Mouse (Mus musculus) neural tube, embryonic 11.5 days (tissue): ENCODE results near the gene Dennd5b. TPM values are rescaled to one million over a fixed set of nuclear protein-coding genes. Genes with fewer than 3 reads are reported as not detected.

Experiments used
- ATAC-seq: fragments of 200-750 bp; cut with Nextera tagmentation; 2 replicates; pipeline ENCODE4 v1.8.0; 2017; ENCODE audit warnings: moderate number of reproducible peaks, mild to moderate bottlenecking, moderate TSS enrichment, moderate library complexity; ENCODE audit not compliant: insufficient read depth, low FRiP score, low TSS enrichment
- DNase-seq: peaks from one replicate; pipeline ENCODE4 v3.0.0-alpha.2; 2015; ENCODE audit warnings: low spot score
- H3K27ac ChIP-seq: fragments of 300-500 bp; sonication (generic); 2 replicates; pipeline ENCODE4 v1.5.1; 2014; ENCODE audit warnings: low read depth, mild to moderate bottlenecking, low read length
- H3K27me3 ChIP-seq: fragments of 300-500 bp; sonication (generic); 2 replicates; pipeline ENCODE4 v1.6.1; 2014; ENCODE audit warnings: mild to moderate bottlenecking, low read length, mixed read lengths; ENCODE audit not compliant: control insufficient read depth, insufficient read depth
- H3K36me3 ChIP-seq: fragments of 300-500 bp; sonication (generic); 2 replicates; pipeline ENCODE4 v1.6.1; 2014; ENCODE audit warnings: mild to moderate bottlenecking, low read length, moderate library complexity, mixed read lengths; ENCODE audit not compliant: control insufficient read depth, insufficient read depth
- H3K4me1 ChIP-seq: fragments of 300-500 bp; sonication (generic); 2 replicates; pipeline ENCODE4 v1.6.1; 2014; ENCODE audit warnings: low read length, mixed read lengths; ENCODE audit not compliant: control insufficient read depth, insufficient read depth
- H3K4me2 ChIP-seq: fragments of 300-500 bp; sonication (generic); 2 replicates; pipeline ENCODE4 v1.6.1; 2014; ENCODE audit warnings: low read depth, mild to moderate bottlenecking, moderate library complexity
- H3K4me3 ChIP-seq: fragments of 300-500 bp; sonication (generic); 2 replicates; pipeline ENCODE4 v1.5.1; 2014; ENCODE audit warnings: low read depth, low read length
- H3K9ac ChIP-seq: fragments of 300-500 bp; sonication (generic); 2 replicates; pipeline ENCODE4 v1.6.1; 2014; ENCODE audit warnings: mild to moderate bottlenecking, low read length
- H3K9me3 ChIP-seq: fragments of 300-500 bp; sonication (generic); 2 replicates; pipeline ENCODE4 v1.6.1; 2016; ENCODE audit warnings: low read length; ENCODE audit not compliant: control insufficient read depth
- WGBS: fragments of 180-500 bp; shearing (Covaris S2); extraction: QIAGEN DNeasy Blood & Tissue Kit; methylation state at CpG from one replicate; pipeline ENCODE4 v1.1.7; 2014; 5-methylcytosine and 5-hydroxymethylcytosine counted together
- polyA plus RNA-seq: library from polyadenylated mRNA; unstranded; fragments of >200 nt; fragmentation: Nextera tagmentation; extraction: Ambion mirVana; gene quantifications from 2 replicates; pipeline ENCODE4 v1.2.1, GENCODE M21; 2014

The Dennd5b gene
- polyA plus RNA-seq, 1 experiment from 2014 or later, result 14.6 TPM

GRCm38 (mm10) chr6:149057947-149058391 is 43.5 kb downstream of the Dennd5b start:
- Histone ChIP-seq H3K36me3 (no peaks in the 10 kb centered on the region), H3K27ac (no peak overlapping the region), H3K27me3 (no peaks in the 10 kb centered on the region), H3K4me1 (no peaks in the 10 kb centered on the region), H3K4me3 (no peak overlapping the region), H3K9ac (no peak overlapping the region), H3K4me2 (no peak overlapping the region), H3K9me3 (no peaks in the 10 kb centered on the region)
- ATAC-seq (no peak), DNase-seq (peak; percentile 19)
- 52% methylated on average over 3 of the region's 3 CpGs for WGBS

DNA sequence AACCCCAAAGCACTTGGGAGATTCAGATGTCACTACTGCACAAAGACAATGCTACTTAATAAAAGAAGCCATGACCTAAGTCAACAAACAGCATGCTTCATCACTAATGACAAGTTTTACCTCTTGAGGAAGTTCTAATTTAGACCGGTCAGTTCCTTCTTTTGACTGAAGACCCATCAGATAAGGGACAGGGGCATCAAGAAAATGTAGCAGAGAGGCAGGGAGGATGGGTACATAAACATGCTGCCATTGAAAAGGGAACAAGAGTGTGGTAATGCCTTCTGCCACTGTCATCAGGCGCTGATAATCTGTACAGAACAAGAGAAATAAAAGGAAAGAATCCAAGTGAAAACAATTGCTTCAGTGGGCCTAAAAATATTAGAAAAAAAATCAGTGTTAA is 46.7 kb downstream of the Dennd5b start:
- no peak for ATAC-seq
- Histone ChIP-seq H3K4me1 (no peaks in the 10 kb centered on the region), H3K9me3 (no peaks in the 10 kb centered on the region), H3K36me3 (no peaks in the 10 kb centered on the region), H3K4me2 (no peak overlapping the region), H3K27me3 (no peaks in the 10 kb centered on the region), H3K27ac (no peak overlapping the region), H3K4me3 (no peak overlapping the region), H3K9ac (no peak overlapping the region)
- 84% methylated on average over 2 of the region's 2 CpGs for WGBS
- DNase-seq, result no peak

GRCm38 (mm10) chr6:149050978-149051723 is 50.3 kb downstream of the Dennd5b start:
- H3K9ac ChIP-seq, result no peak overlapping the region
- H3K27ac ChIP-seq, result no peak overlapping the region
- no peaks in the 10 kb centered on the region for H3K9me3 ChIP-seq
- no peak overlapping the region for H3K4me3 ChIP-seq
- DNase-seq (no peak), ATAC-seq (no peak)
- WGBS, result 93% methylated on average over 4 of the region's 4 CpGs
- H3K36me3 ChIP-seq, result no peaks in the 10 kb centered on the region
- no peaks in the 10 kb centered on the region for H3K4me1 ChIP-seq
- H3K4me2 ChIP-seq, result no peak overlapping the region
- no peaks in the 10 kb centered on the region for H3K27me3 ChIP-seq

GRCm38 (mm10) chr6:149040099-149040498 is 61.4 kb downstream of the Dennd5b start:
- Histone ChIP-seq H3K36me3 (no peaks in the 10 kb centered on the region), H3K4me3 (no peak overlapping the region), H3K9me3 (no peaks in the 10 kb centered on the region), H3K27ac (no peak overlapping the region), H3K27me3 (no peaks in the 10 kb centered on the region), H3K9ac (no peak overlapping the region), H3K4me1 (no peaks in the 10 kb centered on the region), H3K4me2 (no peak overlapping the region)
- DNase-seq, result no peak
- WGBS, result 94% methylated on average over 4 of the region's 4 CpGs
- no peak for ATAC-seq

DNA sequence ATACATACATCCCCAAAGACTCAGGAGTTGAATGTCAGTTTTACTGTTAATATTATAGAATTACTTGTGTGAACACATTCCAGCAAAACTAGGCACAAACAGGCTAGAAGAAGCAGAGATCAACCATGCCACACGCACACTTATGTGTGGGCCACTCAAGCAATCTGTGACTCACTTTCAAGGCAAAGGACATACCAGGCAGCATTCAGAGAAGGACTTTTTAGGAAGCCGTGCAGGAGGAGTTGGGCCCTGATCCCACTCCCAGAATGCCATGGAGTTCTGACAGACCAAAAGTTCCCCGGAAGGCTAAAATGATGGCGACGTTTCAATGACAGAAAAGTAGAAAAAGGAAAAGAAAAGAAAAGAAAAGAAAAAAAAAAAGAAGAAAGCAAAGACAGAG is 69.3 kb downstream of the Dennd5b start:
- H3K27ac ChIP-seq, result no peak overlapping the region
- 86% methylated on average over 5 of the region's 5 CpGs for WGBS
- H3K9me3 ChIP-seq, result no peaks in the 10 kb centered on the region
- ATAC-seq (no peak), DNase-seq (no peak)
- no peak overlapping the region for H3K9ac ChIP-seq
- H3K4me3 ChIP-seq, result no peak overlapping the region
- no peaks in the 10 kb centered on the region; the same call in 1 of the 2 replicates for H3K36me3 ChIP-seq
- H3K27me3 ChIP-seq, result no peaks in the 10 kb centered on the region
- H3K4me1 ChIP-seq, result no peaks in the 10 kb centered on the region
- no peak overlapping the region for H3K4me2 ChIP-seq

DNA sequence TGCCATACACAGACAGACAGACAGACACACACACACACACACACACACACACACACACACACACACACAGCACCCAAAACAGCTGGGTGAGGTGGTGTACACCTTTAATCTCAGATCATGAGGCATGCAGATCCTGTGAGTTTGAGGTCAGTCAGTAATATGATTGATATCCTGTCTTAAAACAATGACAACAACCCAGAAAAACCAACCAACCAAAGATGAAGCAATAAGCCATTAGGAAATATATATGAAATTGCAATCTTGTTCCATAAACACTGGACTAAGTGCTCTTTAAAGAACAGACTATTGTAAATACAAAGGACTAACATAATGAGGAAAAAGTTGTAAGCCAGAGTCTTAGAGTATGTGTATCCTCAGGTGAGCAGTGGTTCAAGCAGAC is 70.1 kb downstream of the Dennd5b start:
- Histone ChIP-seq H3K9ac (no peak overlapping the region), H3K36me3 (peaks cover 2% of the 10 kb centered on the region; the same call in 1 of the 2 replicates), H3K9me3 (no peaks in the 10 kb centered on the region), H3K27ac (no peak overlapping the region), H3K27me3 (no peaks in the 10 kb centered on the region), H3K4me1 (no peaks in the 10 kb centered on the region), H3K4me3 (no peak overlapping the region), H3K4me2 (no peak overlapping the region)
- DNase-seq (no peak), ATAC-seq (no peak)

- no peak for DNase-seq
- WGBS, result 83% methylated on average over 5 of the region's 5 CpGs
- no peak for ATAC-seq
- no peak overlapping the region for H3K4me3 ChIP-seq
- no peaks in the 10 kb centered on the region for H3K27me3 ChIP-seq
- no peaks in the 10 kb centered on the region; the same call in 1 of the 2 replicates for H3K36me3 ChIP-seq
- H3K4me2 ChIP-seq, result no peak overlapping the region
- no peak overlapping the region for H3K27ac ChIP-seq
- H3K9me3 ChIP-seq, result no peaks in the 10 kb centered on the region
- H3K4me1 ChIP-seq, result no peaks in the 10 kb centered on the region
- H3K9ac ChIP-seq, result no peak overlapping the region
Observed at GRCm38 (mm10) chr6:149018431-149018830, 83.0 kb downstream of the Dennd5b start.

- no peak for DNase-seq
- H3K27me3 ChIP-seq, result no peaks in the 10 kb centered on the region
- no peak overlapping the region for H3K27ac ChIP-seq
- no peak overlapping the region for H3K9ac ChIP-seq
- no peaks in the 10 kb centered on the region for H3K9me3 ChIP-seq
- H3K36me3 ChIP-seq, result peaks cover 3% of the 10 kb centered on the region; the same call in 1 of the 2 replicates
- no peaks in the 10 kb centered on the region for H3K4me1 ChIP-seq
- H3K4me2 ChIP-seq, result no peak overlapping the region
- H3K4me3 ChIP-seq, result no peak overlapping the region
- no peak for ATAC-seq
Observed at GRCm38 (mm10) chr6:149010766-149011301, 90.6 kb downstream of the Dennd5b start.

- H3K27me3 ChIP-seq, result no peaks in the 10 kb centered on the region
- H3K4me2 ChIP-seq, result no peak overlapping the region
- no peak for ATAC-seq
- peaks cover 2% of the 10 kb centered on the region for H3K36me3 ChIP-seq
- no peaks in the 10 kb centered on the region for H3K4me1 ChIP-seq
- 93% methylated on average over 7 of the region's 7 CpGs for WGBS
- H3K9ac ChIP-seq, result no peak overlapping the region
- no peak overlapping the region for H3K27ac ChIP-seq
- H3K4me3 ChIP-seq, result no peak overlapping the region
- H3K9me3 ChIP-seq, result no peaks in the 10 kb centered on the region
- DNase-seq, result no peak
Observed at GRCm38 (mm10) chr6:149005009-149005408, 96.5 kb downstream of the Dennd5b start.
